Mouse (Mus musculus) hindbrain, embryonic 15.5 days (tissue): ENCODE measurements at regions not wholly inside any gene's neighbourhood (a gene's known extent, or its start where the extent isn't known, plus 50 kb on each side); places are given as distances from the start of the nearest gene placed in this dataset.

ENCODE experiments used
- ATAC-seq: fragments of 200-750 bp; cut with Nextera tagmentation; 2 replicates; pipeline ENCODE4 v1.8.0; 2017; ENCODE audit warnings: low read depth, moderate number of reproducible peaks, moderate TSS enrichment; ENCODE audit not compliant: low FRiP score
- H3K27ac ChIP-seq: fragments of 300-500 bp; sonication (generic); replicated peaks from 2 replicates; pipeline ENCODE4 v1.5.1; 2015; ENCODE audit warnings: mild to moderate bottlenecking, inconsistent platforms
- H3K27me3 ChIP-seq: fragments of 300-500 bp; sonication (generic); 2 replicates; pipeline ENCODE4 v1.6.1; 2015; ENCODE audit warnings: control low read depth, inconsistent platforms
- H3K36me3 ChIP-seq: fragments of 300-500 bp; sonication (generic); 2 replicates; pipeline ENCODE4 v1.6.1; 2015; ENCODE audit warnings: control low read depth, inconsistent platforms
- H3K4me1 ChIP-seq: fragments of 300-500 bp; sonication (generic); replicated peaks from 2 replicates; pipeline ENCODE4 v1.6.1; 2015; ENCODE audit warnings: control low read depth, inconsistent platforms
- H3K4me2 ChIP-seq: fragments of 300-500 bp; sonication (generic); 2 replicates; pipeline ENCODE4 v1.6.1; 2015; ENCODE audit warnings: moderate library complexity, mild to moderate bottlenecking, inconsistent platforms
- H3K4me3 ChIP-seq: fragments of 300-500 bp; sonication (generic); 2 replicates; pipeline ENCODE4 v1.5.1; 2015; ENCODE audit warnings: mild to moderate bottlenecking, inconsistent platforms
- H3K9ac ChIP-seq: fragments of 300-500 bp; sonication (generic); 2 replicates; pipeline ENCODE4 v1.6.1; 2015; ENCODE audit warnings: inconsistent platforms
- H3K9me3 ChIP-seq: fragments of 300-500 bp; sonication (generic); 2 replicates; pipeline ENCODE4 v1.6.1; 2016; ENCODE audit warnings: control low read depth, inconsistent platforms
- WGBS: fragments of 180-500 bp; shearing (Covaris S2); methylation state at CpG from one replicate; pipeline ENCODE4 v1.1.7; 2015; 5-methylcytosine and 5-hydroxymethylcytosine counted together

DNA sequence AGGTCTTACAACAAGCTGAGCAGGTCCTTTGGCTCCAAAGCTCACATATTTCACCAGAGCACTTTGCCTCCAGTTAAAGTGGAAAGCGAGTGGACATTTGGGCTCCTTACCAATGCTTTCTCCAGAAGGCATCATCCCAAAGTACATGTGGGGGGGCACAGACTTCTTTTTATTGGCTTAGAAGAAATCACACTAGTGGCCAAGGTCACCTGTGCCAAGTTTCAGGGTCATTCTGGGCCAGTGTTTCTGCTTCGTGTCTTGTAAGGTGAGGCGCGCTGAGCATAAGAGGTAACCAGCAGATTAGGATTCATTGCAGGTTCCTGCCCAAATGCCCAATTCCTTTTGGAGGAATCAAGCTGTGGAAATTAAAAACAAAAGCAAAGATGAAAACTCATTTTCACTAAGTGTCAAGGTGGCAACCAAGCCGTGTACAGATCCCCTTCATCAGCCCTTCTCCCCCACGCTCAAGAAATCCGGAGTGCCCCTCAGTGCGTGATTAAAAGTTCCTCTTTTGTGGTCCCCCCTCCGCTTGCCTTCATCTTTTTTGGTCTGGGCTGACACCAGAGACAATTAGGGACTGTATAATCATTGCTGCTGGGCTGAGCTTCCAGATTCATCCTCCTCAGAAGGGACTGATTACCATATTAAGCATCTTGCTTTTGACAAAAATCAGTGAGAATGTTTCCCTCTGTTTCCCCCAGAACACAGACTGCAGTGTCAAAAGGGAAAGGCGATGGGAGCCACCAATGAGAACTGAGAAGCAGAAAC is 222.2 kb upstream of the Ntm start:
- H3K4me1 ChIP-seq: peaks cover 16% of the 10 kb centered on the region; the same call in 1 of the 2 replicates
- H3K27me3 ChIP-seq: no peaks in the 10 kb centered on the region
- 74% methylated on average over 10 of the region's 10 CpGs for WGBS
- no peaks in the 10 kb centered on the region for H3K36me3 ChIP-seq
- H3K9me3 ChIP-seq: no peaks in the 10 kb centered on the region
- H3K9ac ChIP-seq: no peak overlapping the region
- no peak overlapping the region for H3K27ac ChIP-seq
- ATAC-seq: no peak
- no peak overlapping the region for H3K4me3 ChIP-seq
- no peak overlapping the region for H3K4me2 ChIP-seq

- peaks cover 16% of the 10 kb centered on the region; the same call in 1 of the 2 replicates for H3K4me1 ChIP-seq
- no peaks in the 10 kb centered on the region for H3K9me3 ChIP-seq
- no peak for ATAC-seq
- no peak overlapping the region for H3K9ac ChIP-seq
- WGBS: 78% methylated on average over 2 of the region's 2 CpGs
- H3K27me3 ChIP-seq: no peaks in the 10 kb centered on the region
- H3K36me3 ChIP-seq: no peaks in the 10 kb centered on the region
- H3K27ac ChIP-seq: no peak overlapping the region
- no peak overlapping the region for H3K4me2 ChIP-seq
- H3K4me3 ChIP-seq: no peak overlapping the region
These were observed 223.3 kb upstream of the Ntm start for GRCm38 (mm10) chr9:30186261-30186660.

DNA sequence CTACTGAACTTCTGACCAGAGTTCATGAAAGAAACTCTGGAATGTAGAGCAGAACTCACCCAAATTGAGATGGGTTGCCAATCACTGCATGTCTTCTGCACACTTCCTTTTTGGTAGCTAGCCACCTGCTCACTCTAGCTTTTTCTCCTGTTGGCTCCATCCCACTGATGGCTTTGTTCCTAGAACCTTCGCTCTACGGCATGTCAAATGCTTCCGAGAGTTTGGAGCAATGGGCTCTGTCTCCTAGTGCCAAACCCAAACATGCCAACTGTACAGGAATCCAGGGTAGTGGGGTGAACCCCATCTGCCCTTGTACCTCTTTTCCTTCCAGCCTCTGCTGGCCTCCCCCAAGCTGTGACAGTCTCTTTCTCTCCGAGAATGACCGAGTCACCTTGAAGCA is 227.1 kb upstream of the Ntm start:
- Histone ChIP-seq H3K27me3 (no peaks in the 10 kb centered on the region), H3K4me3 (no peak overlapping the region), H3K36me3 (no peaks in the 10 kb centered on the region), H3K27ac (no peak overlapping the region), H3K4me2 (no peak overlapping the region), H3K9me3 (no peaks in the 10 kb centered on the region), H3K4me1 (peaks cover 4% of the 10 kb centered on the region; the same call in 1 of the 2 replicates), H3K9ac (no peak overlapping the region)
- ATAC-seq: no peak
- WGBS: 82% methylated on average over 5 of the region's 5 CpGs

GRCm38 (mm10) chr9:30191119-30191518 is 228.2 kb upstream of the Ntm start:
- Histone ChIP-seq H3K27ac (no peak overlapping the region), H3K4me1 (no peaks in the 10 kb centered on the region), H3K4me3 (no peak overlapping the region), H3K27me3 (no peaks in the 10 kb centered on the region), H3K4me2 (no peak overlapping the region), H3K9ac (no peak overlapping the region), H3K9me3 (no peaks in the 10 kb centered on the region), H3K36me3 (no peaks in the 10 kb centered on the region)
- ATAC-seq: no peak

GRCm38 (mm10) chr9:30191902-30192301 is 229.0 kb upstream of the Ntm start:
- ATAC-seq: no peak

GRCm38 (mm10) chr9:30194866-30195265 is 231.9 kb upstream of the Ntm start:
- no peaks in the 10 kb centered on the region for H3K9me3 ChIP-seq
- H3K4me1 ChIP-seq: no peaks in the 10 kb centered on the region
- H3K27ac ChIP-seq: no peak overlapping the region
- H3K4me2 ChIP-seq: no peak overlapping the region
- H3K9ac ChIP-seq: no peak overlapping the region
- no peaks in the 10 kb centered on the region for H3K27me3 ChIP-seq
- H3K4me3 ChIP-seq: no peak overlapping the region
- no peak for ATAC-seq
- 73% methylated on average over 3 of the region's 3 CpGs for WGBS
- no peaks in the 10 kb centered on the region for H3K36me3 ChIP-seq

More at GRCm38 (mm10) chr9:30191902-30192301, 229.0 kb upstream of the Ntm start:
- Histone ChIP-seq H3K4me1 (no peaks in the 10 kb centered on the region), H3K36me3 (no peaks in the 10 kb centered on the region), H3K4me3 (no peak overlapping the region), H3K4me2 (no peak overlapping the region), H3K27ac (no peak overlapping the region), H3K27me3 (no peaks in the 10 kb centered on the region), H3K9ac (no peak overlapping the region), H3K9me3 (no peaks in the 10 kb centered on the region)

- no peaks in the 10 kb centered on the region for H3K4me1 ChIP-seq
These were observed 224.5 kb upstream of the Snx19 start for GRCm38 (mm10) chr9:30202411-30202810.

DNA sequence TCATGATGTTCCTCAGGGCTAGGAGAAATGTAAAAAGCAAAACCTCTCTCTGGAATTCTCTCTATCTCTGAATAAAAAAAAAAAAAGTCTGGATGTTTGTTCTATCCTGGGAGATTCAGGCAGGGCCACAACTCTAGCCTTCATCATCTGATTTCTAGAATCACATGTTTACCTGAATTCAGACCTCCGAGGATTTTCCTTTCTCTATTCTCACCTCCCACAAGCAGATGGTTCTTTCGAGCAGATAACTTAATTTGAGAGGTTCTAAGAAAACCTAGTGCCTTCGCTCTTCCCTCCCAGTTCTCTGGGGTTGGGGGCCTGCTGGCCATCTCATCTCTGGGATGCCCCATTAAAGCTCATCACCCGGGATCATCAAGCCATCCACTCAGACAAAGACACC is 219.3 kb upstream of the Snx19 start:
- Histone ChIP-seq H3K4me3 (no peak overlapping the region), H3K4me2 (no peak overlapping the region), H3K36me3 (no peaks in the 10 kb centered on the region), H3K9ac (no peak overlapping the region), H3K9me3 (no peaks in the 10 kb centered on the region), H3K27ac (no peak overlapping the region), H3K27me3 (no peaks in the 10 kb centered on the region), H3K4me1 (peaks cover 9% of the 10 kb centered on the region; the same call in 1 of the 2 replicates)
- no peak for ATAC-seq
- 82% methylated on average over 4 of the region's 4 CpGs for WGBS

More at GRCm38 (mm10) chr9:30202411-30202810, 224.5 kb upstream of the Snx19 start:
- ATAC-seq: no peak
- H3K36me3 ChIP-seq: no peaks in the 10 kb centered on the region
- H3K4me2 ChIP-seq: no peak overlapping the region
- WGBS: 75% methylated on average over 3 of the region's 3 CpGs
- H3K9me3 ChIP-seq: no peaks in the 10 kb centered on the region
- H3K9ac ChIP-seq: no peak overlapping the region
- H3K27ac ChIP-seq: no peak overlapping the region
- H3K27me3 ChIP-seq: no peaks in the 10 kb centered on the region
- H3K4me3 ChIP-seq: no peak overlapping the region

DNA sequence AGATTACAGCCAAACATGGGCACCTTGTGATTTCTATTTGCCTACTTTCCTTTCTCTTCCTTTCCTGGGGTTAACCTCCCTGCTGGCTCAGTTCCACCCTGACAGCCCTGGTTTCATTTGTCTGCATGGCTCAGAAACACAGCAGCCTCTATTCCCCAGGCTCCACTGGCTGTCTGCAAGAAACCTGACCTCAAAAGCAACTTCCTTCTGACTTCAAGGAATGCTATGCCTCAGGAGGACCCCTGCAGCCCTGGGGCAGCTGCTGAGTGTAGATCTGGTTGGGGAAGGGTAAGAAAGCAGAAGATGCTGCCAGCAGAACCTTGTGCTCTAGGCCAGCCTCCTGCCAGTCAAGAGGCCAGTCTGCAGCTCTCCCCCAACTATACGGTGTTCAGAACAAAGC is 217.1 kb upstream of the Snx19 start:
- H3K4me2 ChIP-seq: no peak overlapping the region
- WGBS: 31% methylated on average over 1 of the region's 1 CpGs
- no peak for ATAC-seq
- no peak overlapping the region for H3K27ac ChIP-seq
- peaks cover 9% of the 10 kb centered on the region; the same call in 1 of the 2 replicates for H3K4me1 ChIP-seq
- no peak overlapping the region for H3K4me3 ChIP-seq
- H3K9me3 ChIP-seq: no peaks in the 10 kb centered on the region
- no peaks in the 10 kb centered on the region for H3K27me3 ChIP-seq
- H3K9ac ChIP-seq: no peak overlapping the region
- no peaks in the 10 kb centered on the region for H3K36me3 ChIP-seq

GRCm38 (mm10) chr9:30212471-30213075 is 214.3 kb upstream of the Snx19 start:
- H3K9ac ChIP-seq: no peak overlapping the region
- H3K4me2 ChIP-seq: no peak overlapping the region
- H3K9me3 ChIP-seq: no peaks in the 10 kb centered on the region
- ATAC-seq: no peak
- H3K27me3 ChIP-seq: no peaks in the 10 kb centered on the region
- H3K4me1 ChIP-seq: peaks cover 9% of the 10 kb centered on the region; the same call in 1 of the 2 replicates
- 80% methylated on average over 3 of the region's 3 CpGs for WGBS
- H3K36me3 ChIP-seq: no peaks in the 10 kb centered on the region
- no peak overlapping the region for H3K27ac ChIP-seq
- no peak overlapping the region for H3K4me3 ChIP-seq

GRCm38 (mm10) chr9:30234501-30235163 is 192.3 kb upstream of the Snx19 start:
- no peaks in the 10 kb centered on the region for H3K27me3 ChIP-seq
- no peaks in the 10 kb centered on the region for H3K36me3 ChIP-seq
- H3K4me1 ChIP-seq: peaks cover 18% of the 10 kb centered on the region
- ATAC-seq: peak; percentile 45; the same call in 1 of the 2 replicates
- H3K27ac ChIP-seq: 0 out of 2 replicates have a peak overlapping the region, but pooled peaks have one; percentile 38
- no peaks in the 10 kb centered on the region for H3K9me3 ChIP-seq
- 65% methylated on average over 8 of the region's 8 CpGs for WGBS
- no peak overlapping the region for H3K4me2 ChIP-seq
- no peak overlapping the region for H3K9ac ChIP-seq
- H3K4me3 ChIP-seq: no peak overlapping the region

DNA sequence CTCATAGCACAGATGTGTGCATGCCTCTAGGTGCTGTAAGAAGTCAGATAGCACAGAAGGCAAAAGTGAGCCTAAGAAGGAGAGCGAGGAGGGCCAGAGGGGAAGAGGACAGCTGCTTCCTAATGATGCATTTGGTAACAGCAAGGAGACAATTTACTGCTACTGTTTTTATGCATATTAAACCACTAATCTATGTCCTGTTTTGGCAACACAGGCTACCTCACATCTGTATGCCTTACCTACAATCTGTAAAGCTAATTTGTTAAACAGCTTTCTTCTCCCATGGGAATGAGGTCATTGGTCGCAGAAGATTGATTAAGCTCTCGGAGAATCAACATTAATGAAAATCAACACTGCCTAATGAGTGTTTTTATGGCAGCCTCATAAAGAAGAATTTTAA is 191.1 kb upstream of the Snx19 start:
- Histone ChIP-seq H3K27ac (no peak overlapping the region), H3K9ac (no peak overlapping the region), H3K9me3 (no peaks in the 10 kb centered on the region), H3K4me3 (no peak overlapping the region), H3K27me3 (no peaks in the 10 kb centered on the region), H3K36me3 (no peaks in the 10 kb centered on the region), H3K4me1 (peaks cover 18% of the 10 kb centered on the region), H3K4me2 (no peak overlapping the region)
- WGBS: 39% methylated on average over 3 of the region's 3 CpGs
- no peak for ATAC-seq
